Mouse (Mus musculus) splenic B cell, adult 2 months (primary cell): ENCODE measurements around the gene Gnl2.

ENCODE experiments used
- DNase-seq: peaks from one replicate; pipeline ENCODE4 v3.0.0-alpha.2; 2011; ENCODE audit warnings: low read depth, low spot score
- H3K27me3 ChIP-seq: 2 replicates; pipeline ENCODE4 v1.6.1; 2012; ENCODE audit warnings: mild to moderate bottlenecking, low read length, moderate library complexity, mixed read lengths; ENCODE audit not compliant: control insufficient read depth, poor library complexity, insufficient read depth, severe bottlenecking
- H3K36me3 ChIP-seq: 2 replicates; pipeline ENCODE4 v1.6.1; 2012; ENCODE audit warnings: mild to moderate bottlenecking, low read length, moderate library complexity, mixed read lengths; ENCODE audit not compliant: control insufficient read depth, poor library complexity, insufficient read depth, severe bottlenecking

The Gnl2 gene

DNA sequence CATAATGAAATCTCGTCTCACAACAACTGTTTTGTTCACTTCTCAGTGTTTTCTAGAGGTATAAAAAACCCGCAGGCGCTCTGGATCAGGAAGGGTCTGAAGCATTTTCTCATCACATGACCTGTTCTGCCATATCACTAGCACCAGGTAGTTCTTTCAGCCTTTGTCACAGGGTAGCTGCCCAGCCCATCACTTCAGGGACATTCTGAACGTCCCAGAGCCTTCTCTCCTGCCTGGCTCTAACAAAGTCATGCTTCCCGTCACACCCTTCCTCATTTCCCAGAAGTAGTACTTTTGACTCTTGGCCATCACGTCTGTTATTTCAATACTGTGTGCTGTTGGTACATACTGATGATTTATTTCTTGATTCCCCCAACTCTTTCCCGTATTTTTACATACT is 28.1 kb downstream of the Gnl2 start:
- no peaks in the 10 kb centered on the region for H3K27me3 ChIP-seq
- peaks cover 14% of the 10 kb centered on the region for H3K36me3 ChIP-seq
- no peak for DNase-seq

- peak; percentile 53 for DNase-seq
- Histone ChIP-seq H3K27me3 (no peaks in the 10 kb centered on the region), H3K36me3 (peaks cover 10% of the 10 kb centered on the region)
Measured at GRCm38 (mm10) chr4:125055385-125055784, 39.0 kb downstream of the Gnl2 start.

DNA sequence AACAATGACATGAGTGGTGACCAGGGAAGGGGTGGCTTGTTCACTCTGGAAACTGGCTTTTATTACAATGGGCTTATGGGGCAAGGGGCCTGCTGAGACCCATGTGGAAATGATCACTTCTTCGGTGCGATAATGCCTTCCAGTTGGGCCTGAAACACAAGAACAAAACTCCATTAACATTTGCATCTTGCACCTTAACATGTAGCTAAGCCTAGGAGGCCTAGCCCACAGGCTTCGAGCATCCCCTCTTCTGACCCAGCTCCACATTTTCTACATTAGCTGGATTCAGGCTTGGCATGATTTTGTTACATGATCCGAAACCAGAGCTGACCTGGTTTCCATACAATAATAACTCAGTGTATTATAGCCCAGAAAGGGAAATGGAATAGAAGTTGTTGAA is 40.1 kb downstream of the Gnl2 start:
- DNase-seq = no peak
- H3K36me3 ChIP-seq = peaks cover 10% of the 10 kb centered on the region

GRCm38 (mm10) chr4:125057273-125057672 is 40.9 kb downstream of the Gnl2 start:
- peaks cover 7% of the 10 kb centered on the region for H3K36me3 ChIP-seq
- H3K27me3 ChIP-seq = no peaks in the 10 kb centered on the region

More for the DNA sequence above, 40.1 kb downstream of the Gnl2 start:
- no peaks in the 10 kb centered on the region for H3K27me3 ChIP-seq

GRCm38 (mm10) chr4:125058033-125058432 is 41.6 kb downstream of the Gnl2 start:
- Histone ChIP-seq H3K27me3 (no peaks in the 10 kb centered on the region), H3K36me3 (peaks cover 3% of the 10 kb centered on the region; the same call in 1 of the 2 replicates)
- no peak for DNase-seq

More at GRCm38 (mm10) chr4:125057273-125057672, 40.9 kb downstream of the Gnl2 start:
- DNase-seq = no peak

GRCm38 (mm10) chr4:125059025-125059424 is 42.6 kb downstream of the Gnl2 start:
- Histone ChIP-seq H3K27me3 (no peaks in the 10 kb centered on the region), H3K36me3 (no peaks in the 10 kb centered on the region)
- DNase-seq = peak; percentile 65

DNA sequence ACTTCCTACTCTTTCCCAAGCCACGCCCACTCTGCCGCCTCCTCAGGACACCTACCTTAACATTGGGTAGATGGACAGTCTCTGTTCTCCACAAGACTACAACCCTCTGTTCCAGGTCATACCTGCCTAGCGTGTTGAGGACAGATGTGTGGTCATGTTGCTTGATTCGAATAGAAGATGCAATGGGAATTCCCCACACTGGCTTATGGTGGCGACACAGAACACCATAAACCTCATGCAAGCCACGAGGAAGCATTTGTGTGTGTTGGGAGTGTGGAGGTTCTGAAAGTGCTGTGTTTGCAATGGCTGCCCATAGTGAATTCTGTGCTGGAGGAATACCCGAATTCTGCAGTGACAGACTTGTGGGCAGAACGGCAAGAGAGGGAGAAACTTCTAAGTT is 47.4 kb downstream of the Gnl2 start:
- no peak for DNase-seq
- Histone ChIP-seq H3K36me3 (no peaks in the 10 kb centered on the region; the same call in 1 of the 2 replicates), H3K27me3 (no peaks in the 10 kb centered on the region)

- Histone ChIP-seq H3K36me3 (no peaks in the 10 kb centered on the region; the same call in none of the 2 replicates), H3K27me3 (no peaks in the 10 kb centered on the region)
- peak; percentile 77 for DNase-seq
Measured at GRCm38 (mm10) chr4:125065517-125066307, 49.3 kb downstream of the Gnl2 start, which contains the start of gene Dnali1. Dnali1 (minus strand) TSS chr4:125065703.

GRCm38 (mm10) chr4:125066490-125067370 is 50.3 kb downstream of the Gnl2 start, which contains the start of gene Snip1:
Snip1 (plus strand) TSS chr4:125066672.
- H3K36me3 ChIP-seq = no peaks in the 10 kb centered on the region; the same call in none of the 2 replicates
- H3K27me3 ChIP-seq = no peaks in the 10 kb centered on the region
- peak; percentile 95 for DNase-seq

GRCm38 (mm10) chr4:125077700-125078099 is 61.3 kb downstream of the Gnl2 start:
- H3K27me3 ChIP-seq = no peaks in the 10 kb centered on the region
- peaks cover 3% of the 10 kb centered on the region for H3K36me3 ChIP-seq
- DNase-seq = no peak

- H3K36me3 ChIP-seq = no peaks in the 10 kb centered on the region; the same call in none of the 2 replicates
- no peaks in the 10 kb centered on the region for H3K27me3 ChIP-seq
- no peak for DNase-seq
Measured at GRCm38 (mm10) chr4:125078698-125079097, 62.3 kb downstream of the Gnl2 start.

DNA sequence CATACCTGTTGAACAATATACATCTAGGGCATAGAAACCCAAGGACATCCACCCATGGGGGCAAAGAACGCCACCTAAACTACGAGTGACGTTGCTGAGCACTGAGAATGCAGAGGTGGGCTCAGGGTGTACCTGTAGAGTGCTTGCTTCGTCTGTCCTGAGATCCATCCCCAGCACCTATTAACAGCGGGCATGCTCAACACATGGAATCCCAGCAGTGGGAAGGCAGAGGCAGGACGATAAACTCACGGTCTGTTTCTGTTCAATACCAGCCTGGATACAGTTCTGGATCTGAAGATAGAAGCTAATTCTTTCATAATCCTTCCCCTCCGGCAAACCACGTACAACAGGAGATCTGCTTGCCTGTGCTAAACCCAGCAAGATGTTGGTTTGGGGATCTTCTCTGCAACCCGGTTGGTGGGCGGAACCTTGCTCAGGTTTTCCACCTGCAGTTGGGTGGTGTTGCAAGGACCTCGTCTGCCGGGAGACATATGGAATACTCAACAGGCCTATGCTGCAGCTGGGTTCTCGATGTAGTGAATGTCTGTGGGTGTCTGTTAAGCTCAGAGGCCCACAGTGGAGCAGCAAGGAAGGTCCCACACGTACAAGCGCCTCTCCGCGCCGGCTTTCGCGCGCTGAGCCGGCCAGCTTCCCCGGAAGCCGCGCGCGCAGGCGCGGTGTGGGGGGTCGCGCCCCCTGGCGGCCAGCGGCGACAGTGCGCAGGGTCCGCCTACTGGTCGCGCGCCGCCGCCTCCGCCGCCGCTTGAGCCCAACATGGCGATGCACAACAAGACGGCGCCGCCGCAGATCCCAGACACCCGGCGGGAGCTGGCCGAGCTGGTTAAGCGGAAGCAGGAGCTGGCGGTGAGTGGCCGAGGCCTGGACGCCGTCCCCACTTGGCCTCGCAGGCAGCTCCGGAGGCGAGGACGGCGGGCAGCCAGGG is 68.3 kb downstream of the Gnl2 start, which contains the start of gene Meaf6:
Gene Meaf6 (plus strand): TSS at position 732 of the 943 bp plus-strand sequence.
- DNase-seq = peak; percentile 90
- Histone ChIP-seq H3K27me3 (no peaks in the 10 kb centered on the region), H3K36me3 (no peaks in the 10 kb centered on the region; the same call in none of the 2 replicates)

DNA sequence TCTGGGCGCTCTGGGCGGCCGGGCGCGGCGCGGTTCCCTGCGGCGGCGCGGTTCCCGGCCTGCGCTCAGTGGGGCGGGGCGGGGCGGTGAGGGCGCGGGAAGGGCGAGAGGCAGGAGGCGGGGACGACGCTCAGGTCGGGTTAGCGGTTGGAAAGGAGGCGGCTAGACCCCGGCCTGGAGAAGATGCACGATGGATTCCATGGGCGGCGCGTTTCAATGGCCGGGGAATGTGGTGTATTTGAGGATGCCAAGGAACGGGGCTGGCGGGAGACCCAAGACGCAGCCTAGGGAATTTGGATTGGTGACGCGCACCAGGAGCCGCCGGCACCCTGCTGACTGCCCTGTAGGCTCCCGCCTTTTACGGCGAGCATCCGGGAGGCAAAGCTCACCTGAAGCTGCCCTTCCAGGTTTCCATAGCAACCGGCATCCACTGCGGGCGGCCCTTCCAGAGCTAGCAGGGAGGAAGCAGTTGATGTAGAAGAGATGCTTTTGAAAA is 69.0 kb downstream of the Gnl2 start:
- Histone ChIP-seq H3K36me3 (no peaks in the 10 kb centered on the region; the same call in none of the 2 replicates), H3K27me3 (no peaks in the 10 kb centered on the region)
- DNase-seq = peak; percentile 61

DNA sequence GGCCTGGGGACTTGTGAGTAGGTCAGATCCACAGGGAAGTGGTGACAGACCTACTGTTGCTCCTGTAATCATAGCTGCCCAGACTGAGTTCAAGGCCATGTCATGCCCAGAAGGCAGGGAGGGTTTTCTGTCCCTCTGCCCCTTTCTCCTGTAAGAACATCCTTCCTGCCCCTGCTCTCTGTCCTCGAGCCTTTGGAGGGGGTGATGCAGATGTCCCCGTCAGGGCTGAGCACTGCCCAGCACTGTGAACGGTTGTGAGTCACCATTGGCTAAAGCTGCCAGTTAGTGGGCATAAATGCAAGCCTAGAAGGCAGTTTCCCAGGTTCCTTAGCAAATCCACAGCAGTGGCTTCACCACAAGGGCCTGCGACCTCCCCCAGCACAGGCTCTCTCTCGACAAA is 76.6 kb downstream of the Gnl2 start:
- no peak for DNase-seq
- Histone ChIP-seq H3K27me3 (no peaks in the 10 kb centered on the region), H3K36me3 (no peaks in the 10 kb centered on the region; the same call in 1 of the 2 replicates)
